Mouse (Mus musculus) hindbrain, embryonic 14.5 days (tissue): ENCODE data around the gene Tgfa. TPM values are rescaled to one million over a fixed set of nuclear protein-coding genes. Genes with fewer than 3 reads are reported as not detected.
A peak's percentile ranks its signal among the peaks of the same experiment; 100 is the strongest.

Experiments used
- ATAC-seq: fragments of 200-750 bp; cut with Nextera tagmentation; 2 replicates; pipeline ENCODE4 v1.8.0; 2017; ENCODE audit warnings: moderate number of reproducible peaks, mild to moderate bottlenecking, moderate TSS enrichment, moderate library complexity; ENCODE audit not compliant: low FRiP score
- DNase-seq: peaks from one replicate; pipeline ENCODE4 v3.0.0-alpha.2; 2015; ENCODE audit warnings: low spot score
- H3K27ac ChIP-seq: fragments of 300-500 bp; sonication (generic); 2 replicates; pipeline ENCODE4 v1.5.1; 2014; ENCODE audit warnings: mild to moderate bottlenecking, moderate library complexity
- H3K27me3 ChIP-seq: fragments of 300-500 bp; sonication (generic); 2 replicates; pipeline ENCODE4 v1.6.1; 2014; ENCODE audit warnings: mild to moderate bottlenecking, low read length, mixed read lengths; ENCODE audit not compliant: control insufficient read depth, insufficient read depth
- H3K36me3 ChIP-seq: fragments of 300-500 bp; sonication (generic); replicated peaks from 2 replicates; pipeline ENCODE4 v1.6.1; 2014; ENCODE audit not compliant: control insufficient read depth, insufficient read depth
- H3K4me1 ChIP-seq: fragments of 300-500 bp; sonication (generic); replicated peaks from 2 replicates; pipeline ENCODE4 v1.6.1; 2014; ENCODE audit warnings: antibody characterized with exemption, low read length, mixed read lengths; ENCODE audit not compliant: control insufficient read depth, insufficient read depth
- H3K4me2 ChIP-seq: fragments of 300-500 bp; sonication (generic); replicated peaks from 2 replicates; pipeline ENCODE4 v1.6.1; 2014; ENCODE audit warnings: mild to moderate bottlenecking, moderate library complexity
- H3K4me3 ChIP-seq: fragments of 300-500 bp; sonication (generic); replicated peaks from 2 replicates; pipeline ENCODE4 v1.5.1; 2014; ENCODE audit warnings: mild to moderate bottlenecking, low read length
- H3K9ac ChIP-seq: fragments of 300-500 bp; sonication (generic); 2 replicates; pipeline ENCODE4 v1.6.1; 2014
- H3K9me3 ChIP-seq: fragments of 300-500 bp; sonication (generic); 2 replicates; pipeline ENCODE4 v1.6.1; 2016; ENCODE audit warnings: low read length; ENCODE audit not compliant: control insufficient read depth
- WGBS: fragments of 180-500 bp; shearing (Covaris S2); extraction: QIAGEN DNeasy Blood & Tissue Kit; methylation state at CpG from one replicate; pipeline ENCODE4 v1.1.7; 2014; 5-methylcytosine and 5-hydroxymethylcytosine counted together
- polyA plus RNA-seq: library from polyadenylated mRNA; unstranded; fragments of >200 nt; fragmentation: Nextera tagmentation; extraction: Ambion mirVana; gene quantifications from 2 replicates; pipeline ENCODE4 v1.2.1, GENCODE M21; 2014

Tgfa gene
- polyA plus RNA-seq, 1 experiment from 2014 or later: 23.1 TPM

GRCm38 (mm10) chr6:86182016-86182415 is 13.0 kb upstream of the Tgfa start:
- 51% methylated on average over 9 of the region's 9 CpGs for WGBS
- Histone ChIP-seq H3K4me1 (no peaks in the 10 kb centered on the region), H3K9me3 (no peaks in the 10 kb centered on the region), H3K4me2 (no peak overlapping the region), H3K27me3 (no peaks in the 10 kb centered on the region), H3K27ac (no peak overlapping the region), H3K36me3 (no peaks in the 10 kb centered on the region), H3K9ac (no peak overlapping the region), H3K4me3 (no peak overlapping the region)
- no peak for DNase-seq
- ATAC-seq: no peak

GRCm38 (mm10) chr6:86182626-86183025 is 12.4 kb upstream of the Tgfa start:
- H3K9me3 ChIP-seq: no peaks in the 10 kb centered on the region
- WGBS: 88% methylated on average over 5 of the region's 5 CpGs
- DNase-seq: no peak
- no peak overlapping the region for H3K9ac ChIP-seq
- no peak overlapping the region for H3K27ac ChIP-seq
- H3K4me1 ChIP-seq: no peaks in the 10 kb centered on the region
- H3K27me3 ChIP-seq: no peaks in the 10 kb centered on the region
- no peak for ATAC-seq
- H3K36me3 ChIP-seq: no peaks in the 10 kb centered on the region
- H3K4me3 ChIP-seq: no peak overlapping the region
- H3K4me2 ChIP-seq: no peak overlapping the region

DNA sequence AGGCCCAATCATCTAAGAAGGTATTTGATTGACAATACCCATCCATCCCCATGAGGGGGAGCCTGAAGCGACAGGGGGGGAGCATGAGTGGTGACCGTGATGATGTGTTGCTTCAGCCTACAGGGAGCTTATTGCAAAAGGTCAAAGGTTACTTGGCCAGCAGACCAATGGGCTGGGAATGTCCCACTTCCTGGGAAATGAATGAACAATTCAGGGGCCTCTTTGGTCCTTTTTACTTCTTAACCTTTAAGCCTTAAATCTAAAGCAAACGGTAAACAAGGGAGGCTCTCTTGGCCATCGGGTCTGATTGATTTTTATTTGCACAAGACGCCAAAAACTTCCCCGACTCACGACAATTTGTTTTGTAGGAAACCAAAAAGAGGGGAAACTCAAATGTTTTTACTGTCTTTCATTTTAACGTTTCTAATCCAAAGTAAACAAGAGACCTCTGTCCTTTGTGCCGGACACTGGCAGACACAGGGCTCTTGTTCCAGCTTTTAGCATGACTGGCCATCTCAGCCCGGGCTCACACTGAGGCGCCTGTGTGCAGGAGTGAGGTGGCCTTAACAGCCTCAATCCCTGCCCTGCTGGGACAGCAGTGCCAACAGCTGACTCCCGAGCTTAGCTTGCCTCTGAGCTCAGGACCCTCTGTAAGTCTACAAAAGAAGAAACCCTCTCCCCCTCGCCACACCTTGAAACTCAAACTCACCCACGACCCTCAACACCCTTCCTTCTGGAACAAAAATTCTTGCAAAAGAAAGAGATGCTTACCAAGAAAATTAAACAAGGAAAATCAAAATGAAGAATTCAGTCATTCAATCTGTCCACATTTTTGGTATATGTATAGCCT is 8.7 kb upstream of the Tgfa start:
- Histone ChIP-seq H3K9ac (no peak overlapping the region), H3K9me3 (no peaks in the 10 kb centered on the region), H3K36me3 (no peaks in the 10 kb centered on the region), H3K27me3 (no peaks in the 10 kb centered on the region), H3K4me3 (no peak overlapping the region), H3K4me2 (no peak overlapping the region), H3K4me1 (no peaks in the 10 kb centered on the region), H3K27ac (no peak overlapping the region)
- ATAC-seq (no peak), DNase-seq (no peak)
- WGBS: 55% methylated on average over 14 of the region's 14 CpGs

DNA sequence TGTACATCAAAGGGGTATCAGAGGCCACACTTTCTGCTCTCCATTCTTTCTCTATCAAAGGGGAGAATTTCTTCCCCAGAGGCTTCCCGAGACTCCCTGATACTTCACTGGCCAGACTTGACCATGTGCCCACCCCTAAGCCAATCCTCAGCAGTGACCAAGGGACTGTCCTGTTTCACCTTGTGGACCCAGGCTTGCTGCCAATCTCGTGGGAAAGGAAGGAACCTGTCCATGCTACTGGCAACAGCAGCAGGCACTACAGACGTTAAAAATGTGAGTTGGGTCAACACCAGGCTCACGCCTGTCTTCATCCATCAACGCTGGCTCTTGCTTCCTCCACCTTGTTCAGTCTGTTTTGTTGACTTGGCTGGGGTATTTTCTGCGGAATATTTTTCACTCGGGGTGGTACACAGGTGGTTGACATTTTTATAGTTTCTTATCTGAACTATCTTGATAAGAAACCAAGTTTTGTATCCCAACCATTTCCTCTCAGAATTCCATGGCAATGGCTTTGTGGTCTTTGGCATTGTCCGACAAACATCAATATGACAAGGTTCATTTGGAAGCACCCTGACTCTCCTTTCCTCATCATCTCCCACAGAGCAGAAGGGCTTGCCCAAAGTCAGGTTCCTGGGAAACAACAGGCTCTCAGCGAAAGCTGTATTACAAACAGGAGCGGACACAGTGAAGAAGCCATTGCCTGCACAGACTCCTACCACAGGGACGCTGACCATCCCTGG is 6.1 kb upstream of the Tgfa start:
- no peak for DNase-seq
- no peaks in the 10 kb centered on the region for H3K4me1 ChIP-seq
- no peak for ATAC-seq
- no peak overlapping the region for H3K9ac ChIP-seq
- H3K36me3 ChIP-seq: no peaks in the 10 kb centered on the region
- H3K27ac ChIP-seq: no peak overlapping the region
- no peaks in the 10 kb centered on the region for H3K9me3 ChIP-seq
- 85% methylated on average over 11 of the region's 11 CpGs for whole genome bisulfite sequencing
- H3K4me3 ChIP-seq: no peak overlapping the region
- 0 out of 2 replicates have a peak, but pooled peaks cover 5% of the 10 kb centered on the region for H3K27me3 ChIP-seq
- no peak overlapping the region for H3K4me2 ChIP-seq

GRCm38 (mm10) chr6:86190622-86191021 is 4.4 kb upstream of the Tgfa start:
- Histone ChIP-seq H3K9ac (no peak overlapping the region), H3K27me3 (0 out of 2 replicates have a peak, but pooled peaks cover 6% of the 10 kb centered on the region), H3K4me3 (no peak overlapping the region), H3K36me3 (no peaks in the 10 kb centered on the region), H3K4me1 (no peaks in the 10 kb centered on the region), H3K9me3 (no peaks in the 10 kb centered on the region), H3K27ac (no peak overlapping the region), H3K4me2 (no peak overlapping the region)
- no peak for DNase-seq
- no peak for ATAC-seq
- WGBS: 92% methylated on average over 3 of the region's 3 CpGs

- Histone ChIP-seq H3K9ac (no peak overlapping the region), H3K27ac (no peak overlapping the region), H3K27me3 (0 out of 2 replicates have a peak, but pooled peaks cover 9% of the 10 kb centered on the region), H3K9me3 (no peaks in the 10 kb centered on the region), H3K4me2 (no peak overlapping the region), H3K36me3 (no peaks in the 10 kb centered on the region), H3K4me1 (peaks cover 5% of the 10 kb centered on the region), H3K4me3 (no peak overlapping the region)
- 52% methylated on average over 3 of the region's 3 CpGs for WGBS
- DNase-seq (no peak), ATAC-seq (no peak)
Observed at GRCm38 (mm10) chr6:86192978-86193377, 2.0 kb upstream of the Tgfa start.

DNA sequence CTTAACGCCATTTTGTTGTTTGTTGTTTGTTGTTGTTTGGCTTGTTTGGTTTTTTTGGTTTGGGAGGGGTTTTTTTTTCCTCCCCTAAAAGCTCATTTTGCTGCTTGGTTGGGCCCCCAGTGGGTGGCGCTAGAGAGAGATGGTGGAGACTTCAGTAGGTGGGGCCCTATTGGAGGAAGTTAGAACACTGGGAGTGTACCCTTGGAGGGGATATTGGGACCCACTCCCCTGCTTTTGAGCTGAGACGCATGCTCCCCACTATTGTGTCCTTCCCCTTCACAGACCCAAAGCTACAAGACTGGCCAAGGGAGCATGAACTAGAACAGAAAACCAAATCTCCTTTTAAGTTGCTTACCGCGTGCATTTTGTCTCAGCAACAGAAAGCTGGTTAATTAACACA is 1.1 kb upstream of the Tgfa start:
- Histone ChIP-seq H3K4me3 (no peak overlapping the region), H3K27me3 (0 out of 2 replicates have a peak, but pooled peaks cover 9% of the 10 kb centered on the region), H3K4me2 (no peak overlapping the region), H3K9me3 (no peaks in the 10 kb centered on the region), H3K36me3 (no peaks in the 10 kb centered on the region), H3K27ac (no peak overlapping the region), H3K9ac (no peak overlapping the region), H3K4me1 (peaks cover 5% of the 10 kb centered on the region)
- ATAC-seq: no peak
- DNase-seq: no peak
- WGBS: 56% methylated on average over 5 of the region's 5 CpGs

DNA sequence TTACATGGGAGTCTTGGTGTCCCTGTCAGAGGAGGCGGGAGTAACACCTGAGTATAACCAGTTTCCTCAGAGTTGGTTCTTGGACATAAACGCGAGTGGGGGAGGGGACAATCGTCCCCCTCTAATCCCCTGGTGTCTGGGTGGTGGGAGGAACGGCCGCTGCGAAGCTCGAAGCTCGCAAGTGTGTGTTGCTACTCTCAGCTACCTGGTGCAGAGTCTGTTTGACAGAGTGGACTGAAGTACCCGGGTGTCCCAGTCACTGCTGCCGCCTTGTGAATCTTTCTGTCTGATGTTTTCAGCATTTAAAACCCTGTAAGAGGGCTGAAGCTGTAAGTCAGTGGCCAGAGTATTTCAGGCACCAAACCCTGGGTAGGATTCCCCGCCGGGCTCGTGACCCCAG is 1.0 kb downstream of the Tgfa start:
- Histone ChIP-seq H3K4me1 (peaks cover 5% of the 10 kb centered on the region), H3K9me3 (no peaks in the 10 kb centered on the region), H3K27ac (no peak overlapping the region), H3K36me3 (no peaks in the 10 kb centered on the region), H3K4me2 (peak overlapping the region; percentile 94), H3K9ac (peak overlapping the region; percentile 70; the same call in 1 of the 2 replicates), H3K4me3 (peak overlapping the region; percentile 67), H3K27me3 (0 out of 2 replicates have a peak, but pooled peaks cover 9% of the 10 kb centered on the region)
- DNase-seq (no peak), ATAC-seq (no peak)
- 7% methylated on average over 14 of the region's 14 CpGs for WGBS

DNA sequence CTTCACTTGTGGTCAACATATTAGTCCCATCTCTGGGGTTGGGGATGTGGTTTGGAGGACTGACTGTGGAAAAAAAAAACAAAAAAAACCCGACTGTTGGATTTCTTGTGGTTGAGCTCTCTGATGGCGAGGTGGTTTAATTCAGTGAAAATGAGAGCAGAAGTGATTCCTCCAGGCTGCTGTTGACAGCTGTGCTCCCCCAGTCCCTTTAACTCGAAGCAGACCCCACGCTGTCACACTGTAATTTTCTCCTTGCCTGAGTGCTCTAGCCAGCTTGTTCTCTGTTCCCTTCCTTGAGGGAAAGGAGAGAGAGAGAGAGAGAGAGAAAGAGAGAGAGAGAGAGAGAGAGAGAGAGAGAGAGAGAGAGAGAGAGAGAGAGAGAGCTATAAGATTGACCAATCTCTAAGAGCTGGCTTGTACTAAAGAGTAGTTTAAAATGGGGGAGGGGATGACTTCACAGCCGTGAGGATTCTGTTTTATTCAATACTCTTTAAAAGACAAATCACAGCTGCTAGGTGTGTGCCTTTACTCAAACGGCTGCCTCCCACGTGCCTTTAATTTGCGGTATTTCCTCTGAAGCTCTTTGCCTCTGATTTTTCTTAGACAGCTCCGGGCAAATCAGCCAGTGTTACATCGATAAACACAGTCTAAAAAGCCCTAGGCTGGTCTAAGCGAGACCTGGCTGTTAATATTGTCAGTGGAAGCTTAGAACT is 2.3 kb downstream of the Tgfa start:
- ATAC-seq (no peak), DNase-seq (no peak)
- Histone ChIP-seq H3K4me1 (peaks cover 5% of the 10 kb centered on the region), H3K36me3 (no peaks in the 10 kb centered on the region), H3K27ac (no peak overlapping the region), H3K4me2 (peak overlapping the region; percentile 94), H3K27me3 (0 out of 2 replicates have a peak, but pooled peaks cover 9% of the 10 kb centered on the region), H3K9ac (no peak overlapping the region), H3K4me3 (0 out of 2 replicates have a peak overlapping the region, but pooled peaks have one; percentile 67), H3K9me3 (no peaks in the 10 kb centered on the region)
- WGBS: 33% methylated on average over 11 of the region's 11 CpGs
